Mouse (Mus musculus) liver, embryonic 14.5 days (tissue): ENCODE measurements around the gene Tas2r105.

Source experiments
- CTCF ChIP-seq: IDR thresholded peaks from 2 replicates; pipeline ENCODE4 v1.5.1; 2016; ENCODE audit warnings: antibody characterized with exemption, low read depth, control low read depth
- EP300 ChIP-seq: IDR thresholded peaks from 2 replicates; pipeline ENCODE4 v1.6.1; 2016; ENCODE audit warnings: antibody characterized with exemption, low read depth

DNA sequence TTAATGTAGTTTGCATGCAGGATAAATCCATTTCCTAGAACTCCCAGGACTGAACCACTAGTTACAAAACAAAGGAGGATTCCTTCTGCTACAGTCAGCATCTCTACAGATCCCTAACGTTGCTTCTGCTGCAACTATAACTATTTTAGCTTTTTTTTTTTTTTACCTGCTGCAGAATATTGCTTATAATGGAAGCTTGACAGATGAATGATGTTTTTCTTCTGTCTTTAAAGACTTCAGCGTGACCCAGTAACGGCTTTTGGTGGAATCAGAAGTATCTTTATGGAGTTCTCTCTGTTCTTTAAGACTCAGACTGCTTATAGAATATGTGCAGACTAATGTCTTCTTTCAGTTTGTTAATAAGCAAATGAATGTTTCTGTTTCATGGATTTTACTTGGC lies 8.5 kb downstream of the Tas2r105 start, which contains the start of gene Tas2r106:
- TF ChIP-seq CTCF: no peak
- TF ChIP-seq EP300: no peak
